Mouse (Mus musculus) cerebellum, postnatal 10 days (tissue): Measurements from ENCODE around the gene Mzt1.
"Not testable (repeated sequence)": the region's sequence is repeated elsewhere in the genome, so short reads cannot be mapped to it uniquely, and the experiment has no call there.

Source experiments
- DNase-seq, 2 experiments: peaks; one replicate each; pipeline ENCODE4 v3.0.0; 2021; ENCODE audit warnings: mixed read lengths in 2 of 2

Gene Mzt1

DNA sequence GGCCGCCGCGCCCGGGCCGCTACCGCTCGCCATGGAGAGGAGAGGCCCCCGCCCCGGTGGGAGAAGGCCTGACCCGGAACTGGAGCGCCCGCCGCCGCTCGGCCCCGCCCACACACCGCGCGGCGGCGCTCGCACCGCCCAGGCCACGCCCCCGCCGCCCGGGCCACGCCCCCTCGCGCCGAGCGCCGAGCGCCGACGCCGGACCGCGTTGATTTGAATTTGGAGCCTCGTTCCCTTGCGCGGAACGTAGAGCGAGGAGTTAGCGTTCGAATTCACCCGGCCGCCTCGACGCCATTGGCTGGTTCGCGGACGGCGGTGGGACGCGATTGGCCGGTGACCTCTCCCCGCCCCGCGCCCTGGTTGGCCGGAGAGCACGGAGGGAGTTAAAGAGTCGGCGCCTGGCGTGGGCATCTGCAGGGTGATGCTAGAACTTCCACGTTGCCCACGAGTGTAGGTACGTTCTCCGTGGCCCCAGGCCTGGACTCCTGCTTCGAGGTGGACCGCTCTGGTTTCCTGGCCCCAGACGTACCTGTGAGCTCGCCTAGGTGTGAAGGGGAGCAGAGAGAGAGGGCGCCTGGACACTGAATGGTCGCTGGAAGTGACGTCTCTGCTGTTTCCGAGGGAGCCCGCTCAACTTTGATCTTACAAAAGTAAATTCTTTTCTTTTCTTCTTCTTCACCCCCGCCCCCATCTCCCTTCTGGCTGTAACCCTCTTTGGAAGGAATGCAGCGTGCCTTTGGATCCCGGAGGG is at the start of gene Mzt1, which contains the start of gene Bora:
TSS of gene Mzt1 (minus strand) at position 104 of the 751 bp plus-strand sequence.
TSS of gene Bora (plus strand) at position 192 of the 751 bp plus-strand sequence.
- peak; percentile 94 to 97 for DNase-seq

DNA sequence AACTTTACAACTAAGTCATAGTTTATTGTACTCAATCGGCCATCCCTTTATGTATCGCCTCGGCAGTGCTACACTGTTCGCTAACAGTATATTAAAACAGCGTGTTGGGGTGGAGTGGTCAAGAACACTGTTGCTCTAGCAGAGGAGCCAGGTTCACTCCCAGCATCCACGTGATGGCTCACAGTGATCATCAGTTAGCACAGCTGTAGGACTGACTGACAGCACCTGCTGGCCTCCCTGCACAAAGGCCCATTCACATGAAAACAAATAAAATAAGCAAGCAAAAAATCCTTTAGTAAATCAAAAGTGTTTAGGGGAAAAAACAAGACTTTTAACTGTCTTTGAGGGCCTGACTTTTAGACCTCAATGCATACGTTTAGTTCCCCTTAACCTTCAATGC is 43.0 kb upstream of the Mzt1 start:
- no peak for DNase-seq

DNA sequence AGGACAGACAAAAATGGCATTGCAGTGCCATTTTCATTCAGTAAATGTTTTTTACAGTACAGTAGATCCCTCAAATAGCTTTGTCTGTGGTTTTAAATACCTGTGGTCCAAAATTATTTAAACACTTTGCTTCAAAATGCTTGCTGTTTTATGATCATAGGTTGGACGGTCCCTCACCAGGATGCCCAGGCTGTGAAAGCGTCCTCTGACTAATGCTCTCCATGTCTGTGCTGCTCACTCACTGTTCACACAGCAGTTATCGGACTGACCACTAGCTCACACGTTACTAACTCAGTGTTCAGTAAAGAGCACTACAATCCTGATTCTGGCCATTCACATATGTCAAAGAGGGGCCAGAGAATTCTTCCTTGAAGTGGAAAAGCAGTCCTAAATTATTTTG is 25.2 kb upstream of the Mzt1 start:
- no peak for DNase-seq

DNA sequence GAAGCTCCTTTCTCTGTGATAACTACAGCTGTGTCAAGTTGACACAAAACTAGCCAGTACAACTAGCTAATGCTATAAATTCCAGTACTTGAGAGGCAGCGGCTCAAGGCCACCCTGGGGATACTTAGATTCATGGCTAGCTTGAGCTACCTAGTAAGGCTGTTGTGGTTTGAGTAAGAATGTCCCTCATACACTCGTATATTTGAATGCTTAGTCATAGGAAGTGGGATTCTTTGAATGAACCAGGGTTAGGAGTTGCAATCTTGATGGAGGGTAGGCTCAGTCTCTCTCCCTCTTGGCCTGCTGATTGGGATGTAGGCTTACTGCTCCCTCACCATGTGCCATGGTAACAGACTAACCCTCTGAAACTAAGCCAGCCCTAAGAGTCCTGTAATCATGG is 17.2 kb upstream of the Mzt1 start:
- no peak for DNase-seq

DNA sequence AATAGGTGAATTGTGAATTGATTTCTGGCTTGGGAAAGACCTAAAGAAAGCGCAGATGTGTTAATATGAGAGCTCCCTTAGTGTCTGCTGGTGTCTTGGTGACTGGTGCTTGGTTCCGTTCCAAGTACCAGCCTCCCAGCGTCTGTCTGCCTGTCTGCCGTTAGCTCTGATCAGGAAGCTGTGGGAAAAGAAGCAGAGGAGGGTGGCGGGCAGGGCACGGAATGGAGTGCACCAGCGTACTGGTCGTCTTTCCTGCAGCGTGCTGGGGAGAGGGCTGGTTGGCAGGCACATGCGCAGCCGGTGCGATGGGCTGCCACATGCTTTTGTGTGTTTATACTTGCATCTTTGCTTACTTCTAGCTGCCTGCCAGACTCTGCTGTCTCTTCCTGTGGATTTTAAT is 14.7 kb upstream of the Mzt1 start:
- peak in 1 of 2 experiments; percentile 31 for DNase-seq

DNA sequence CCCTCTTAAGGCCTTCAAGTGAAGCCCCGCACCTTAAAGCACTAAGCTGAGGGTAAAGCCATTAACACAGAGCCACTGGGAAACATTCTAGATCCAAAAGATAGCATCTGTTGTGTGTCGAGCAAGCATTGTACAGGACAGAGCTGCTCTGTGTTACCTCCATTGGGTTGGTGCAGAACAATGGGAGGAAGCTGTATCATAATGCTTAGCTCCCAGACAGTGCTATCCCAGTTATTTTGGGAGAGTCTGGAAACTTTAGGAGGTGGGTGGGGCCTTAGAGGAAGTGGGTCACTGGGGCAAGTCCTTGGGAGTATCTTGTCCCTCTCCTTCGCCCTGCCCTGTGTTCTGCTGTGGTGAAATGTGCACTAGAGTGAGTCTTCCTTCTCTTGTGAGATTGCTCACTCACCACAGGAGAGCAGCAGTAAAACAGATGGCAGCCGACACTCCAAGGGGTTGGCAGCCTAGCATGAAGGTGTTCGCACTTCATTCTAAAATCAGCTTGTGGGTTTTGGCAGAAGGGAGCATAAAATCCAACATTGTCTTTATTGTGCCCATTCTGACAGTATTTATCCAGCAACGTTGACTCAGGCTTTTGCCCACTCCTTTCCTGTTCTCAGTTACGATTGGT is 13.1 kb upstream of the Mzt1 start:
- DNase-seq: peak; percentile 35 to 56

DNA sequence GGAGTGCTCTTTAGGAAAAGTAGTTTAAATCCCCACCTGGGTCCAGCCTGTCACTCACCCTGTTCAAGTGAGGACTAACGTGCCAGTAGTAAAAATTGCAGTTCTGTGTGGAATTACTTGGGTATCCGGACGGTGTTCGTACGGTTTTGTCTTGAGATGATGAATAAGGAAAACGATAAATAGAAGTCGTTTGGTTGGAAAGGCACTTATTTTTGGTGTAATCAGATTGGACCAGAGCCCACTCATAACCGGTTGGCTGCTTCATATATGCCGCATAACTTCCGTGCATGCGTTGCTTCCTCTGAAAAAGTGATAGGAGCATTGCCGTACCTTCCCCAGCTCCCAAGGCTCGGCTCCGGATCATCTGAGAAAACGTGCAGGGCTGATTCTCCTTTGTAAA is 848 bp upstream of the Mzt1 start:
- DNase-seq: peak in 1 of 2 experiments; percentile 17

DNA sequence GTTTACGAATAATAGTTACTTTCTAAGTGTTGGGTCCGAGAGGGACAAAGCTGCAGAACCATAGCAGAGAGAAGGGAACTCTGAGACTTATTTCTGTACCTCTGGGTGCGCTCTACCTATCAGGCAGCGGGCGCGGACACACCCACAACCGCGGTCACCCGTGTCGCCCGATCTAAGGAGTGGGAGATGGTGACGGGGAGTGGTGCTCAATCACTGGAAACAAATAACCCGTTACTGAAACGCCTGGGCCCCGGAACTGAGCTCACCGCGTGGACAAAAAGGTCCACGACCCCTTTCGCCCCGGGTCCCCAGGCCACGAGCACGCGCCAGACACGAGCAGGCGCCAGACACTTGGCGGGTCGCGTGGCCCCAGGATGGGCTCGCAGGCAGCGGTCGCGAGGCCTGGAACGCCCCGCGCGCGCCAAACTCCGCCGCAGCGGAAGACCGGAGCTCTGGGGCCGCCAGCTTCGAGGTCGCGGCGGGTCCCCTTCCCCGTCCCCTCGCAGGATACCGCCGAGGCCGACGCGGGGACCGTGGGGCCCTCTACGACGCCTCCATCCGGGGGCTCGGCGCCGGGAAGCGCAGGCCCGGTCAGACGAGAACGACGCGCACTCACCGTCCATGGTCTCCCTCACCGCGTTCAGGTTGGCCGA is 430 bp downstream of the Mzt1 start:
- no peak for DNase-seq

DNA sequence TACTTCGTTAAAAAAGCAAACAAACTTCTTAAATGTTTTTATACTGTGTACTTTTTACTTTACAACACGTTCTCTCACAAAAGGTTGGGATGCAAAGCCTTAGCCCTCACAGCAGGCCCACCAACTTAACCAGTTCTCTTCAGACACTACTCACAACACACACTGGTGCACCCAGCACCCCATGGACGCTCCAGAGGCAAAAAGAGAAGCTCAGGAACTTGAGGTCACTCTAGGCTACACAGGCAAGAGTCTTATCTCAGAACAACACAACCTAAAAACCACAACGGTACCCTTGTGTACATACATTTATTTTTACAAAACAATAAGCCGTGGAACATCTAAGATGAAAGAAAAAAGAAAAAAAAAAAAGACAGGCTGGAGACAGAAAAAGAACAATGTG is 1.2 kb downstream of the Mzt1 start:
- no peak for DNase-seq

DNA sequence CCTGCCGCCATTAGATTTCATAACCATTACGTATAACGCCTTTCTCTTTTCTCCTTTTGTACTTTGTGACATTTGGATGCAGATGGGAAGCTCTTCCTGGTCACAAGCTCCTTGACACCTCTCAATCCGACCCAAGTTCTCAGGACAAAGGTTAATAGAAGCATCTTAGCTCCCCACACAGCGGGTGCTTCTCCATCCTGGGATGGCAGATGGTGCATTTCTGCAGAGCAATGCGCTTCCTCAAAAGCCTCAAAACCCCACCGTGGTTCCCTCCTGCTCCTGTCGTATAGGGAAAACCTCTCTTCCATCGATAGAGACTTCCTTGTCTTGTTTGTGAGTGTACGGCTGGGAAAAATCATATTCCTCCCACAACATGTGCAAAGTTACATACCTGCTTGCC is 1.8 kb downstream of the Mzt1 start:
- peak; percentile 27 to 56 for DNase-seq

DNA sequence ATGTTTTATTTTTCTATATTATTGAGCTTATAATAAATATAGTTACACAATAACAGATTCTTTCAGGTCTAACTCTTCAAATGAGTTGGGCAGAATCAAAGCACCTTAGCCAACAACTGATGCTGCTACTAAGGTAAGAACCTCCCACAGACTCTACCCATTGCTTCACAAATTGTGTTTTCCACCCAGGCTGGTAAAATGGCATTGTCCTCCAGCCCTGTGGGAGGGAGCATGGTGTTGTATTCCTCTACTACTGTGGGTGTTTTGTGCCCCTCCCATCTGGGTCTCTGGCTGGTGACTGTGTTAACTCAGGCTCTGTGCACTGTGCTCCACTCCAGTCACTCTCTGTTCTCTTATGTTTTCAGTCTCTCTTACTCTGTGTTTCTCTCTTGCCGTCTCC is 2.4 kb downstream of the Mzt1 start:
- no peak for DNase-seq

DNA sequence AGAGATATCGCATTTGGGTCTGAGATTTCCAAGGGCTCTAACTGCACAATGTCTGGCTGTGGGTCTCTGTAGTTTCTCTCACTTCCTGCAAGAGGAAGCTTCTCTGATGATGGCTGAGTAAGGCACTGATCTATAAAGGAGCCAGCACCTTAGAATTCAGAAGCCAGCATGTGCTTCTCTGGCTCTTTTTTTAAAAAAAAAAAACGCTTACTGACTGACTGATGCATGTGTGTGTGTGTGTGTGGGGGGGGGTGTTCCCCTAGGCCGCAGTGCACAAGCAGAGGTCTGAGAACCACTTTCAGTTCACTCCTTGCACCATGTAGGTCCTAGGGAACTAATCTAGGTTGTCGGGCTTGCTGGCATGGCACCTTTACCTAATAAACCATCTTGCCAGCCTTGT is 4.5 kb downstream of the Mzt1 start:
- DNase-seq: no peak

DNA sequence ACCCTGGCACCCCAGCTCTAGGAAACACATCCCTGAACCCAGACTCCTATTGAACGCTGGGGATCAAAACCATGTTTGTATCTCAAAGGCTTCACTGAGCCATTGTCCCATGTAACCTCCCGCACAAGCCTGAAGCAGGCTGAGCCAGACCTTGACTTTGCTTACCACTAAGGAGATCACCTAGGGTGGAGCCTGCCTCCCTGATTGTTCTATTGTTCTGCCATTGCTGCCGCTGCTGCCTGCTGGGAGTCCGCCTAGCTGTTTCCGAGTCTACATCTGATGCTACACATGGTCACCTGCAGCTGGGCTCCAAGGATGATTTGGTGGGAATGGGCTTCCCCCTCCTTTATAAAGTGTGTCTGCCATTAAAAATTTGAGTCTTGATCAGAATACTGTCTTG is 6.6 kb downstream of the Mzt1 start:
- DNase-seq: not testable (repeated sequence)

DNA sequence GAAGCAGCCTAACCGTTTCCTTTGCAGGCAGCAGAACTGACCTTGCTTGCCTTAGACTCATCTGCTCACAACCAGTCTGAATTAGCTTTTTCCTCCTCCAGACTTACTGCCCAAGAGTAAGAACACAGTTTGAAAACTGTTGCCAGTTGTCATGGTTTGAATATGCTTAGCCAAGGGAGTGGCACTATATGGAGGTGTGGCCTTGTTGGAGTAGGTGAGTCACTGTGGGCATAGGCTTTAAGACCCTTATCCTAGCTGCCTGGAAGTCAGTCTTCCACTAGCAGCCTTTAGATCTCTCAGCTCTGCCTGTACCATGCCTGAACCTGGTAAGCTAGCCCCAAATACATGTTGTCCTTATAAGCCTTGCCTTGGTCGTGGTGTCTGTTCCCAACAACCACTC is 8.2 kb downstream of the Mzt1 start:
- DNase-seq: no peak

DNA sequence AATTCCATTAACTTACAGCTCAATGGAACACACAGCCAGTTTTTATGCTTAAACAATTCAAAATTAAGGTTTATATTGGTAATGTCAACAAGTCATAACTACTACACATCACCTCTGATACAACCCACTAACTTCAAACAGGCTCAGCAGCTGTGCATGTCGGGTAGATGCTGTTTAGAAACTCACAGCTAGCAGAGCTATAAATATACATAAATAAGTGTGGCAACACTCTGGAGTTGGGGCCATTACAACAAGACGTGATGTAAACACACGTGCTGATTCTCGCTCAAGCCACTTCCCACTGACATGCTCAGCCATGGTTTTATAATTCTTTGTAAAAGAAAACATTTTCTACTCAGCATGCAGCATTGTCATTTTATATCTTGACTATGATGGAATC is 9.9 kb downstream of the Mzt1 start:
- DNase-seq: no peak

DNA sequence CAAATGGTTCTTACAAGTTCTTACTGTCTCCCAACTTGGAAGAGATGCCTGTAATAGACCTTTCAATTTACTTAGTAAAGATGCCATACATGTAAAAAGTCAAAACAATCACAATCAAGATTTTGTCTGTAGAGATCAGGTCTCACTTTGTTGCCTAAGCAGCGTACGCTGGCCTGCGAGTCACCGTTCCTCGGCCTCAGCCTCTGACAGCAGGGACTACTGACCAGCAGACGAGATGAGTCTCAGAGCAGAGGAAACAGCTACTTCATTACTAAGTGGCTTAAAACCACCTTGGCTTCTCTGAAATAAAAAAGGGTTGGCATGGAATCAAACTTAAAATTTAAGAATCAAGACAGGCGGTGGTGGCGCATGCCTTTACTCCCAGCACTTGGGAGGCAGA is 11.1 kb downstream of the Mzt1 start:
- DNase-seq: not testable (repeated sequence)

DNA sequence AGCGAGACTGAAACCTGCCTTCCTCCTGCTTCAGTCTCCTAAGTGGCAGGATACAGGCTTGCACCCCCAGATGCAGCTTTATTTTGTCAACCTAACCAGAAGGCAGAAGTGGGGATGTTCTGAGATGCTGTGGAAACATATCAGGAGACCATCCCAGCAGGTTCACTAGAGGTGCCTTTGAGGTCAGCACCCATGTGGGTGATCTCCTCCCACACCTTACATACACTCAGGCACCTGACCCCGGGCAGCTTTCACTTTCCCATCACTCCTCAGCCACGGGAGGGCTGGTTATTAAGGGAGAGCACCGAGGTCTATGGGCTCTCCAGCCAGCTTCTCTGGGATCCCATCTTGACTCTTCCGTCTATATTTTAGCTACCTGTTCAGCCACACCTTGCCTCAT is 13.3 kb downstream of the Mzt1 start:
- no peak for DNase-seq

DNA sequence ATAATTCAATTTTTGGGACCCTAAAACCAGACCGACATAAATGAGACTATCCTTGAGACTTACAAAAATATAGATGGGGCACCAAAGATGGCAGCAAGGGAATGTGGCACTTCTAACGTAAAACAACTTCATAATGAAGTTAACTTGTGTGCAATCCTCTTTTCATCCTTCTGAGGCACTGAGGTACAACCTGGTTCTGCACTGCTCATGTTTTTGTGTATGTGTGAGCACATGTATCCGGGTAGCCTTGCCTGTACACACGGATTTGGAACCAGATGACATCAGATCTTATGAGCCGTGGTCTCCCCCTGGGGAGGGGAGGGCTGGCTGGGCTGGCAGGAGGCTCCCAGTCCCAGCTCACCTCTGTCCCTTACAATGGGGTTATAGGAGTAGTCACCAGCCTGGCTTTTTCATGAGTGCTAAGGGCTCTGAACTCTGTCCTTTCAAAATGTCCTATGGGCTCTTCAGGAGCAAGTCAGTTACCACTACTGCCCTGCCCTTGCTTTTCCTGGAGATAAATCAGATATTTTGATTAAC is 14.5 kb downstream of the Mzt1 start:
- DNase-seq: no peak

DNA sequence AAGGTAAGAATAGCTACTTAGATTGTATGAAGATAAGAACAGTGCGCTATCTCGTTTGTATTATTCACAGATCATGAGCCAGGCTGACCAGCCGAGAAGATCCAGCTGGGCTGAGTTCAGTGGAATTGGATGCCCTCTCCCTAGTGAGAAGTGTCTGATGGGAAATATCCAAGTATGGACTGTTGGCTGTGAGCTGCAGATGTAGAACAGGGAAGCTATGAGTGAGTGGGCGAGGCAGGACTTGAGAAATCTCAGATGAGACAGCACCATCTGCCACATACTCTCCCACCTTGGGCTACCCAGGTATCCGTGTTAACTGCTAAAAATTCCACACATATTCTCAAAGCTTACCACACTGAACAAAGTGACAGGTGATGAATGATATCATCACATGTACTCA is 15.9 kb downstream of the Mzt1 start:
- DNase-seq: no peak

DNA sequence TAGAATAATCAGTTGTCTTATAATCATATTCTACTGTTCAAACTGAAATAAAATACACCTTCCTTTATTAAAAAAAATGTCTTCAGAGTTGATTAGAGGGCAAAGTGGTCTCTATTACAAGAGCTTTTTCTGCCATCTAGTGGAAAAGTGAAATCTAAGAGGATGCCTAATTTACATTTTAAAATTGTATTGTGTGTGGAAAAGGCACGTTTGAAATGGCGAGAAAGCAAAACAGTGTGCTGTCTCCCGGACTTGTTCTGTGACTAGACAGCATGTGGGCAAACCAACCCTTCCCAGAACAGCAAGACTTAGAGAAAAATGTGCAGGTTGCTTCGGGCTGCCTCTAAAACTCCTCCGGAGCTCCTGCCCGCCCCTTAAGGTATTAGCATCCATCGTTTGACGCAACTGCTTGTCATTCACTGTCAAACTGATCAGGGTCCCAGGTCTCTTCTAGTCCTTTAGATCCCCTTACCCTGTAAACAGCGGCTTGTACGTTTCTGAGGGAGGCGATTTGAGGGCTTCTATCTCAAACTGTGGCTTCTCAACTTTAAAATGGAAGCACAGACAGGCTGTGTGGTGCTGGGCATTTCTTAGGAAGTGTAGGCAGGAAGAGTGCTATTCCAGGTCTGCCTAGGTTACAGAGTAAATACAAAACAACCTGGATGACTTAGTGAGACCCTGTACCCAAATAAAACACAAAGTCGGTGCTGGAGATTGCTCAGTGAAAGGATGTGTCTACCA is 23.4 kb downstream of the Mzt1 start:
- DNase-seq: peak in 1 of 2 experiments; percentile 46

DNA sequence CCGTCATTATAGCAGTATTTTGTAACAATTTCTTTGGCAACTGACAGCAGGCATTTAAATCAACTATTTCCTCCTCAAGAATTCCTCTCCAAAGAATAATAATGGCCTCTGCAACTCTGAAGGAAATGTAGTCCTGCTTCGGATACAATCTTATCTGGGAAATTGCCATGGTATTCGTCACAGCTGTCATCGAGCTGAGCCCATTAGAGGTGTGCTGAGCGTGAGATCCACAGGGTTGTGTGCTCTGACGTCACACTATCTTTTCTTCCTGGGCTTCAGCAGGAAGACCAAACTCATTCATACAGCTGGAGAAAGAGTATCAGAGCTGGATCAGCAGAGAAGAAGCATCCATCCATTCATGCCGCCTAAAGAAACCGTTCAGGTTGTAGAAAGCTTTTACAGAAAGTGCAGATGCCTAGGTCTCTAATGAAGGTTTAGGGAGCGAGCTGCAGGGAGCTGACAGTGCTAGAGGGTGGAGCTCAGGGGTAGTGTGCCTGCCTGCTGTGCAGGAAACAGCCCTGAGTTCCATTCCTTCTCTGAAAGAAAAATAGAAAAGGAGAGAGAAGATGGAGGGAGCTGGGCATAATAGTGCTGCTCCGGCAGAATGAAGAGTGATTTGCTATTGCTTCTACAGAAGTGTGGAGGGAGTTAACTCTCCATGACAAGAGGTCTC is 26.7 kb downstream of the Mzt1 start:
- DNase-seq: no peak

DNA sequence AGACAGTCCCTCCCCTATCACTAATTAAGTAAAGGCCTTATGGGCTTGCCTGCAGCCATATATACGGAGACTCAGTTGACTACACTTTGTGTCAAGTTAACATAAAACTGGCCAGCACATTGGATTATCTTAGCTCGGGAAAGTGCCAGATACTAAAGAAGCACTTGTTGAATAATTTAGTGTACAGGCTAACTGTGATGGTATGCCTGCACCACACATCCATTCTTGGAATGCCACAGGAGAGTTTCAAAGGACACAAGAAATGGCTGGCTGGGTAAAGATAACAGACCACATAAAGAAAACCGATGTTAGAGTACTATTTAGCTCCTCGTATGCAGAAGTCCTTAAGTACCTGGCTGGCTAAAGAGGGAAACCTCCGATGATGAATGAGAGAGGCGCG is 27.2 kb downstream of the Mzt1 start:
- no peak for DNase-seq

DNA sequence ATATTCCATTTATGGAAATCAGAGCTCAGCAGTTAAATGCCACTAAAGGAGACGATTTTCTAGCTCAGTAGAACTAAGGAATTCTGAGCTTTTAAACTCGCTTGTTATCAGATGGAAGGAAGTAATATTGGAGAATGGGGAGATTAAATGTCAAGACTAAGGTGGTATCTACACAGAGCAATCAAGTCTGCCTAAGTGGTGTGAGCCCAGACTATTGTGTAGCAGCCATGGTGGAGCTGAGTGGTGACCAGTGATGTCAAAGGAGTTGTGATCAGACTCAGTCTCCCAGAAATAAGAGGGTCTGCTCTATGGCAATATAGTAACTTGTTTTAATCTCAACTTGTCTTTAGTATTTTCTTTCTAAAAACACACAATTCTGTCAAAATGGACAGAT is 35.0 kb downstream of the Mzt1 start:
- DNase-seq: peak in 1 of 2 experiments; percentile 8
